Mouse (Mus musculus) T-helper 17 cell (primary cell): ENCODE results near the gene Tnfrsf9.
"Not testable (repeated sequence)": the region's sequence is repeated elsewhere in the genome, so short reads cannot be mapped to it uniquely, and the experiment has no call there.

Experiments
- in situ Hi-C, 2 experiments: fragments of 300-600 bp; cut with MboI, MseI; formaldehyde crosslinking; loops; 1 replicate in 1 of 2; 2 replicates in 1 of 2; pipeline ENCODE4 v1.15.1; 2025; ENCODE audit warnings: high pct_unique_total_duplicates in 2 of 2

Gene Tnfrsf9

GRCm38 (mm10) chr4:150889955-150890315, 24.4 kb upstream of the Tnfrsf9 start:
- in situ Hi-C loops: loop anchor here (5.0 to 25.0 kb wide), 3 partner anchors 38 to 545 kb away; partner anchors contain the start of genes Errfi1 (in 1 of the 2) and Slc45a1 (in 1 of the 2)

GRCm38 (mm10) chr4:150891308-150891707, 23.1 kb upstream of the Tnfrsf9 start:
- in situ Hi-C loops: loop anchor here (5.0 to 25.0 kb wide), 2 partner anchors 39 to 229 kb away; partner anchors contain the start of genes Errfi1 (in 1 of the 2) and Slc45a1 (in 1 of the 2)

- in situ Hi-C loops: loop anchor here (5.0 to 25.0 kb wide), 2 partner anchors 43 to 233 kb away; partner anchors contain the start of genes Errfi1 (in 1 of the 2) and Slc45a1 (in 1 of the 2)
These were observed 19.5 kb upstream of the Tnfrsf9 start for GRCm38 (mm10) chr4:150894718-150895501.

GRCm38 (mm10) chr4:150896896-150897624, 17.3 kb upstream of the Tnfrsf9 start:
- in situ Hi-C loops: loop anchor here in 1 of 2 experiments (25.0 kb wide), 1 partner anchor 235 kb away; the partner anchor contains the start of gene Slc45a1

GRCm38 (mm10) chr4:150898716-150899365, 15.5 kb upstream of the Tnfrsf9 start:
- in situ Hi-C loops: loop anchor here in 1 of 2 experiments (25.0 kb wide), 1 partner anchor 237 kb away; the partner anchor contains the start of gene Slc45a1

- in situ Hi-C loops: loop anchor here in 1 of 2 experiments (5.0 kb wide), 1 partner anchor 243 kb away; no protein-coding TSS in a partner anchor
These were observed 13.9 kb upstream of the Tnfrsf9 start for GRCm38 (mm10) chr4:150900486-150900885.

- in situ Hi-C loops: loop anchor here in 1 of 2 experiments (5.0 kb wide), 1 partner anchor 244 kb away; no protein-coding TSS in a partner anchor
These were observed 12.7 kb upstream of the Tnfrsf9 start for GRCm38 (mm10) chr4:150901651-150902050.

- in situ Hi-C loops: loop anchor here in 1 of 2 experiments (5.0 kb wide), 1 partner anchor 245 kb away; no protein-coding TSS in a partner anchor
These were observed 12.3 kb upstream of the Tnfrsf9 start for GRCm38 (mm10) chr4:150902062-150902461.

GRCm38 (mm10) chr4:150903091-150903742, 11.1 kb upstream of the Tnfrsf9 start:
- in situ Hi-C loops: loop anchor here in 1 of 2 experiments (5.0 kb wide), 1 partner anchor 246 kb away; no protein-coding TSS in a partner anchor

- in situ Hi-C loops: no loop called here
These were observed 7.3 kb upstream of the Tnfrsf9 start for GRCm38 (mm10) chr4:150907099-150907498.

GRCm38 (mm10) chr4:150908512-150908911, 5.8 kb upstream of the Tnfrsf9 start:
- in situ Hi-C loops: not testable (repeated sequence)

GRCm38 (mm10) chr4:150909451-150910156, 4.8 kb upstream of the Tnfrsf9 start:
- in situ Hi-C loops: loop anchor here in 1 of 2 experiments (10.0 kb wide), 3 partner anchors 675 to 1395 kb away; partner anchors contain the start of genes Ctnnbip1, Eno1 and Klhl21

- in situ Hi-C loops: loop anchor here in 1 of 2 experiments (10.0 kb wide), 3 partner anchors 676 to 1396 kb away; partner anchors contain the start of genes Ctnnbip1, Eno1 and Klhl21
These were observed 4.0 kb upstream of the Tnfrsf9 start for GRCm38 (mm10) chr4:150910164-150910951.

- in situ Hi-C loops: loop anchor here in 1 of 2 experiments (10.0 kb wide), 3 partner anchors 679 to 1399 kb away; partner anchors contain the start of genes Ctnnbip1, Eno1 and Klhl21
These were observed 619 bp upstream of the Tnfrsf9 start for GRCm38 (mm10) chr4:150913743-150914142.

- in situ Hi-C loops: loop anchor here in 1 of 2 experiments (10.0 kb wide), 3 partner anchors 681 to 1401 kb away; partner anchors contain the start of genes Ctnnbip1, Eno1 and Klhl21
These were observed 982 bp downstream of the Tnfrsf9 start for GRCm38 (mm10) chr4:150915181-150915906.

- in situ Hi-C loops: loop anchor here in 1 of 2 experiments (10.0 kb wide), 3 partner anchors 683 to 1403 kb away; partner anchors contain the start of genes Ctnnbip1, Eno1 and Klhl21
These were observed 3.1 kb downstream of the Tnfrsf9 start for GRCm38 (mm10) chr4:150917336-150918027.

- in situ Hi-C loops: no loop called here
These were observed 6.8 kb downstream of the Tnfrsf9 start for GRCm38 (mm10) chr4:150921206-150921605.
